Mouse (Mus musculus) right cerebral cortex, postnatal 25 days (tissue): ENCODE results near the gene Apol10a.
"Not testable (repeated sequence)": the region's sequence is repeated elsewhere in the genome, so short reads cannot be mapped to it uniquely, and the experiment has no call there.

Experiments used
- DNase-seq: peaks from one replicate; pipeline ENCODE4 v3.0.0; 2022

The Apol10a gene

GRCm38 (mm10) chr15:77476693-77477092 lies at the start of gene Apol10a:
Gene Apol10a (plus strand): TSS chr15:77477047.
- not testable (repeated sequence) for DNase-seq

- DNase-seq = not testable (repeated sequence)
Measured at GRCm38 (mm10) chr15:77428690-77429448, 48.0 kb upstream of the Apol10a start.

- peak; percentile 37 for DNase-seq
Measured at GRCm38 (mm10) chr15:77444746-77445145, 32.1 kb upstream of the Apol10a start.

GRCm38 (mm10) chr15:77445668-77446067 lies 31.2 kb upstream of the Apol10a start:
- DNase-seq = not testable (repeated sequence)

GRCm38 (mm10) chr15:77447392-77447791 lies 29.5 kb upstream of the Apol10a start, which contains the start of gene Apol7b:
Gene Apol7b (minus strand): TSS chr15:77447492.
- not testable (repeated sequence) for DNase-seq

- not testable (repeated sequence) for DNase-seq
Measured at GRCm38 (mm10) chr15:77449927-77450326, 26.9 kb upstream of the Apol10a start.

- DNase-seq = not testable (repeated sequence)
Measured at GRCm38 (mm10) chr15:77474699-77475390, 2.0 kb upstream of the Apol10a start.

- DNase-seq = no peak
Measured at GRCm38 (mm10) chr15:77482140-77482794, 5.4 kb downstream of the Apol10a start.

- DNase-seq = not testable (repeated sequence)
Measured at GRCm38 (mm10) chr15:77493181-77493580, 16.3 kb downstream of the Apol10a start.

- not testable (repeated sequence) for DNase-seq
Measured at GRCm38 (mm10) chr15:77494694-77495093, 17.8 kb downstream of the Apol10a start.

- DNase-seq = not testable (repeated sequence)
Measured at GRCm38 (mm10) chr15:77507966-77508365, 31.1 kb downstream of the Apol10a start, which contains the start of gene Apol11a. Gene Apol11a (plus strand): TSS chr15:77508271.

GRCm38 (mm10) chr15:77520596-77520995 lies 43.7 kb downstream of the Apol10a start:
- not testable (repeated sequence) for DNase-seq

- peak; percentile 25 for DNase-seq
Measured at GRCm38 (mm10) chr15:77523186-77523843, 46.5 kb downstream of the Apol10a start.

- no peak for DNase-seq
Measured at GRCm38 (mm10) chr15:77533216-77533615, 56.4 kb downstream of the Apol10a start, which contains the start of gene Apol7c. Gene Apol7c (minus strand): TSS chr15:77533316.

- not testable (repeated sequence) for DNase-seq
Measured at GRCm38 (mm10) chr15:77539221-77539620, 62.4 kb downstream of the Apol10a start.
